ENCODE assay signal across 28 mouse cellular contexts in the genomic region with DNA sequence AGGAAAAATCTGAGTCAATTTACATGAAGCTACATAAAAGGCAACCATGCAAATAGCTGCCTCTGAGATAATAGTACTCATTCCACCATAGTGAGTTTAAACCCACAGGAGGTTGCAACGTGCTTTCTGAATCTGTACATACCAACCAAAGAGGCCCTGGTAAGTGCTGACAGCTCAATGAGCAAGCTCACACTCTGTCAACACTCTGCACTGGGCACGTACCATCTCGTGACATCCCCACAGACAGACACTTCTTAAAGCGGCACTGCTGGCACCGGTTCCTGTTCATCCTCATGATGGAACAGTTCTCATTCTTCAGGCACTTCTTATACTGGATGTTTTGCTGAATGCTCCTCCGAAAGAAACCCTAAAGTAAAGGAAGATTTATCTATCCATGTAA. TPM values are rescaled to one million over a fixed set of nuclear protein-coding genes. Genes with fewer than 3 reads are reported as not detected.
DNase-seq lines count a peak whose midpoint lies in the region; ATAC-seq lines count a peak whose summit lies in the region.
"Had no signal": no experiment of that assay in that cellular context is flagged by ENCODE, and none has a peak within 500 bp of the region (broad histone marks: within the 10 kb centered on the region; RNA-seq: fewer than 3 reads in every experiment).

No protein-coding gene starts in this region.

- H3K4me1 ChIP-seq in forebrain, embryonic 16.5 days (replicated peaks; ENCODE audit: control insufficient read depth, insufficient read depth, low read length) = no peaks in the 10 kb centered on the region
- H3K4me1 ChIP-seq in forebrain, embryonic 10.5 days = no peaks in the 10 kb centered on the region
- H3K4me1 ChIP-seq in heart, embryonic 10.5 days = no peaks in the 10 kb centered on the region
- H3K4me1 ChIP-seq in intestine, embryonic 14.5 days (replicated peaks; ENCODE audit: control insufficient read depth, insufficient read depth, low read length) = no peaks in the 10 kb centered on the region
- no peaks in the 10 kb centered on the region for H3K4me1 ChIP-seq in intestine, embryonic 15.5 days (replicated peaks)
- H3K4me1 ChIP-seq: forebrain, embryonic 13.5 days; hindbrain, embryonic 10.5 days; limb, embryonic 13.5 days had no signal

- WGBS in forebrain, embryonic 16.5 days = 86% methylated on average over 6 of the region's 6 CpGs
- WGBS in forebrain, embryonic 10.5 days = 93% methylated on average over 6 of the region's 6 CpGs
- 45% methylated on average over 6 of the region's 6 CpGs for WGBS in heart, embryonic 10.5 days
- 84% methylated on average over 6 of the region's 6 CpGs for WGBS in intestine, embryonic 14.5 days
- WGBS in intestine, embryonic 15.5 days = 83% methylated on average over 6 of the region's 6 CpGs

- no peak overlapping the region for H3K27ac ChIP-seq in forebrain, embryonic 16.5 days (ENCODE audit: low read length)
- H3K27ac ChIP-seq in forebrain, embryonic 10.5 days = no peak overlapping the region
- no peak overlapping the region for H3K27ac ChIP-seq in heart, embryonic 10.5 days
- no peak overlapping the region for H3K27ac ChIP-seq in intestine, embryonic 14.5 days (ENCODE audit: low read depth)
- no peak overlapping the region for H3K27ac ChIP-seq in intestine, embryonic 15.5 days
- H3K27ac ChIP-seq: forebrain, embryonic 13.5 days; hindbrain, embryonic 10.5 days; hindbrain, postnatal 0 days; limb, embryonic 13.5 days had no signal

- intact Hi-C loops in heart, postnatal 25 days (cut with DNase I) = no loop called here

- H3K36me3 ChIP-seq in forebrain, embryonic 16.5 days (ENCODE audit: control insufficient read depth, insufficient read depth) = no peaks in the 10 kb centered on the region
- no peaks in the 10 kb centered on the region for H3K36me3 ChIP-seq in forebrain, embryonic 10.5 days (replicated peaks)
- H3K36me3 ChIP-seq in heart, embryonic 10.5 days = no peaks in the 10 kb centered on the region
- no peaks in the 10 kb centered on the region for H3K36me3 ChIP-seq in intestine, embryonic 14.5 days (ENCODE audit: control insufficient read depth, insufficient read depth, low read length)
- no peaks in the 10 kb centered on the region for H3K36me3 ChIP-seq in intestine, embryonic 15.5 days
- H3K36me3 ChIP-seq: hindbrain, embryonic 10.5 days; limb, embryonic 13.5 days had no signal

- no peaks in the 10 kb centered on the region for H3K9me3 ChIP-seq in forebrain, embryonic 16.5 days (ENCODE audit: control insufficient read depth, low read length)
- H3K9me3 ChIP-seq in forebrain, embryonic 10.5 days = no peaks in the 10 kb centered on the region
- H3K9me3 ChIP-seq in heart, embryonic 10.5 days = no peaks in the 10 kb centered on the region
- H3K9me3 ChIP-seq in intestine, embryonic 14.5 days (ENCODE audit: control insufficient read depth, low read length) = no peaks in the 10 kb centered on the region
- H3K9me3 ChIP-seq in intestine, embryonic 15.5 days = no peaks in the 10 kb centered on the region
- H3K9me3 ChIP-seq: forebrain, embryonic 13.5 days; hindbrain, embryonic 10.5 days; limb, embryonic 13.5 days had no signal

- H3K27me3 ChIP-seq in forebrain, embryonic 16.5 days (replicated peaks; ENCODE audit: control insufficient read depth, insufficient read depth, low read length) = no peaks in the 10 kb centered on the region
- no peaks in the 10 kb centered on the region for H3K27me3 ChIP-seq in forebrain, embryonic 10.5 days (ENCODE audit: poor library complexity, severe bottlenecking)
- no peaks in the 10 kb centered on the region for H3K27me3 ChIP-seq in heart, embryonic 10.5 days (ENCODE audit: insufficient read depth, poor library complexity, severe bottlenecking)
- no peaks in the 10 kb centered on the region for H3K27me3 ChIP-seq in intestine, embryonic 14.5 days (replicated peaks; ENCODE audit: control insufficient read depth, insufficient read depth, low read length)
- no peaks in the 10 kb centered on the region for H3K27me3 ChIP-seq in intestine, embryonic 15.5 days (replicated peaks)
- H3K27me3 ChIP-seq: CH12.LX; forebrain, embryonic 13.5 days; limb, embryonic 13.5 days had no signal

- H3K4me3 ChIP-seq in forebrain, embryonic 16.5 days (replicated peaks; ENCODE audit: low read length) = no peak overlapping the region
- H3K4me3 ChIP-seq in forebrain, embryonic 10.5 days = no peak overlapping the region
- H3K4me3 ChIP-seq in heart, embryonic 10.5 days = no peak overlapping the region
- no peak overlapping the region for H3K4me3 ChIP-seq in intestine, embryonic 14.5 days (ENCODE audit: low read depth, low read length)
- no peak overlapping the region for H3K4me3 ChIP-seq in intestine, embryonic 15.5 days (replicated peaks)
- H3K4me3 ChIP-seq: erythroblast, embryonic 14.5 days; forebrain, embryonic 13.5 days; hindbrain, embryonic 10.5 days; limb, embryonic 13.5 days had no signal

- no peak for DNase-seq in forebrain, embryonic 10.5 days (ENCODE audit: extremely low spot score, low spot score)
- DNase-seq in heart, embryonic 10.5 days (ENCODE audit: low spot score) = peak; percentile 79
- DNase-seq in heart, postnatal 25 days (ENCODE audit: low spot score) = no peak
- DNase-seq in intestine, embryonic 14.5 days (ENCODE audit: low spot score) = peak; percentile 23
- DNase-seq in spleen, postnatal 36 days (ENCODE audit: low spot score in 2 of 2) = no peak
- DNase-seq: adrenal gland, adult 2 months; adrenal gland, postnatal 36 days; cerebellum, adult 2 months; gastrocnemius, postnatal 10 days; kidney, adult 9 months; kidney, postnatal 10 days; liver, postnatal 0 days; lung, postnatal 36 days; right cerebral cortex, postnatal 25 days; thymus, postnatal 14 days had no signal

- no peak overlapping the region for H3K9ac ChIP-seq in forebrain, embryonic 16.5 days (replicated peaks; ENCODE audit: low read depth, low read length)
- H3K9ac ChIP-seq in intestine, embryonic 14.5 days (ENCODE audit: low read length) = no peak overlapping the region
- H3K9ac ChIP-seq in intestine, embryonic 15.5 days = no peak overlapping the region
- H3K9ac ChIP-seq: forebrain, embryonic 13.5 days; limb, embryonic 13.5 days; liver, postnatal 0 days had no signal

- peak; percentile 31; the same call in 1 of the 2 replicates for ATAC-seq in forebrain, embryonic 16.5 days
- ATAC-seq in intestine, embryonic 14.5 days (replicated peaks; ENCODE audit: low FRiP score, low TSS enrichment, low read depth) = no peak
- ATAC-seq in intestine, embryonic 15.5 days = no peak
- ATAC-seq: activated CD4-positive, CD25-positive, alpha-beta regulatory T cell, adult 4 months; forebrain, embryonic 13.5 days; hindbrain, postnatal 0 days; intestine, postnatal 0 days; liver, postnatal 0 days; midbrain, embryonic 16.5 days had no signal

- no peak overlapping the region for H3K4me2 ChIP-seq in forebrain, embryonic 16.5 days (ENCODE audit: low read length)
- H3K4me2 ChIP-seq in intestine, embryonic 14.5 days (ENCODE audit: low read length) = no peak overlapping the region
- no peak overlapping the region for H3K4me2 ChIP-seq in intestine, embryonic 15.5 days (replicated peaks)
- H3K4me2 ChIP-seq: forebrain, embryonic 13.5 days; limb, embryonic 13.5 days; liver, embryonic 11.5 days; midbrain, embryonic 11.5 days had no signal

RNA-seq across cellular contexts. Expression of gene Nr1d2, which starts 22.5 kb away (rescaled TPM):
- 6.9 and 10.1 TPM in 2 replicates for polyA plus RNA-seq in forebrain, embryonic 16.5 days (2015; fragmentation: Nextera tagmentation; extraction: Ambion mirVana)
- 4.1 and 4.2 TPM in 2 replicates for polyA plus RNA-seq in forebrain, embryonic 10.5 days (2016; fragmentation: Nextera tagmentation; extraction: Ambion mirVana)
- 5.4 and 8.8 TPM in 2 replicates for polyA plus RNA-seq in heart, embryonic 10.5 days (2016; fragmentation: Nextera tagmentation; extraction: Ambion mirVana)
- 100 to 1,000 TPM in 1 of 2 experiments, 10 to 100 TPM in 1; 43.3 to 115 TPM for total RNA-seq in heart, postnatal 25 days (2021)
- 8.8 and 8.9 TPM in 2 replicates for polyA plus RNA-seq in intestine, embryonic 14.5 days (2014; fragmentation: Nextera tagmentation; extraction: Ambion mirVana)
- polyA plus RNA-seq in intestine, embryonic 15.5 days (2015; fragmentation: Nextera tagmentation; extraction: Ambion mirVana) = 5.0 and 6.9 TPM in 2 replicates
- polyA plus RNA-seq: erythroblast, embryonic 14.5 days had no signal

RNA-seq across cellular contexts. Expression of gene Nkiras1, which starts 54.5 kb away (rescaled TPM):
- polyA plus RNA-seq in forebrain, embryonic 16.5 days (2015; fragmentation: Nextera tagmentation; extraction: Ambion mirVana) = 34.7 and 36.2 TPM in 2 replicates
- polyA plus RNA-seq in forebrain, embryonic 10.5 days (2016; fragmentation: Nextera tagmentation; extraction: Ambion mirVana) = 12.2 and 13.6 TPM in 2 replicates
- polyA plus RNA-seq in heart, embryonic 10.5 days (2016; fragmentation: Nextera tagmentation; extraction: Ambion mirVana) = 14.8 and 16.7 TPM in 2 replicates
- 10 to 100 TPM; 36.1 to 37.2 TPM for total RNA-seq in heart, postnatal 25 days (2021)
- 12.7 and 13.3 TPM in 2 replicates for polyA plus RNA-seq in intestine, embryonic 14.5 days (2014; fragmentation: Nextera tagmentation; extraction: Ambion mirVana)
- polyA plus RNA-seq in intestine, embryonic 15.5 days (2015; fragmentation: Nextera tagmentation; extraction: Ambion mirVana) = 16.8 and 17.1 TPM in 2 replicates

RNA-seq across cellular contexts. Expression of gene Rpl15, which starts 54.8 kb away (rescaled TPM):
- 303 and 306 TPM in 2 replicates for polyA plus RNA-seq in forebrain, embryonic 16.5 days (2015; fragmentation: Nextera tagmentation; extraction: Ambion mirVana)
- 464 and 501 TPM in 2 replicates for polyA plus RNA-seq in forebrain, embryonic 10.5 days (2016; fragmentation: Nextera tagmentation; extraction: Ambion mirVana)
- polyA plus RNA-seq in heart, embryonic 10.5 days (2016; fragmentation: Nextera tagmentation; extraction: Ambion mirVana) = 332 and 406 TPM in 2 replicates
- 100 to 1,000 TPM; 564 to 583 TPM for total RNA-seq in heart, postnatal 25 days (2021)
- polyA plus RNA-seq in intestine, embryonic 14.5 days (2014; fragmentation: Nextera tagmentation; extraction: Ambion mirVana) = 533 and 537 TPM in 2 replicates
- 406 and 450 TPM in 2 replicates for polyA plus RNA-seq in intestine, embryonic 15.5 days (2015; fragmentation: Nextera tagmentation; extraction: Ambion mirVana)

Comparison
In these comparisons a context has a peak if more than half of its experiments do, and no peak if none do; other contexts are left out.
1. DNase-seq: peak in heart, embryonic 10.5 days (single experiment) and intestine, embryonic 14.5 days (single experiment); none in forebrain, embryonic 10.5 days (single experiment), heart, postnatal 25 days (single experiment) and spleen, postnatal 36 days (0 of 2).